Mouse (Mus musculus) erythroid progenitor cell, adult 5-6 weeks (primary cell): ENCODE measurements around the gene Uts2. TPM values are rescaled to one million over a fixed set of nuclear protein-coding genes. Genes with fewer than 3 reads are reported as not detected.

Source experiments
- ATAC-seq: replicated peaks from 2 replicates; pipeline ENCODE4 v1.8.0; 2016; ENCODE audit warnings: moderate number of reproducible peaks, mild to moderate bottlenecking, moderate TSS enrichment, inconsistent platforms; ENCODE audit not compliant: poor library complexity, low FRiP score, severe bottlenecking
- total RNA-seq, 2 experiments: library from RNA; stranded (forward) in 1 of 2; stranded (reverse) in 1 of 2; fragments of 150-400 nt in 1 of 2; fragments of 186-747, 209-891 nt in 1 of 2; gene quantifications; 2 replicates each; pipeline versions ENCODE4 v1.2.3 to v1.2.4; 2015 to 2017; ENCODE audit warnings: low replicate concordance in 2 of 2

Uts2 gene
- total RNA-seq (2015; ENCODE audit: low replicate concordance), result not detected in 2 replicates
- total RNA-seq (2017; ENCODE audit: low replicate concordance), result not detected in 2 replicates

GRCm38 (mm10) chr4:150996797-150997196 lies at the start of gene Uts2:
TSS of gene Uts2 (plus strand) at chr4:150997097.
- ATAC-seq, result no peak

DNA sequence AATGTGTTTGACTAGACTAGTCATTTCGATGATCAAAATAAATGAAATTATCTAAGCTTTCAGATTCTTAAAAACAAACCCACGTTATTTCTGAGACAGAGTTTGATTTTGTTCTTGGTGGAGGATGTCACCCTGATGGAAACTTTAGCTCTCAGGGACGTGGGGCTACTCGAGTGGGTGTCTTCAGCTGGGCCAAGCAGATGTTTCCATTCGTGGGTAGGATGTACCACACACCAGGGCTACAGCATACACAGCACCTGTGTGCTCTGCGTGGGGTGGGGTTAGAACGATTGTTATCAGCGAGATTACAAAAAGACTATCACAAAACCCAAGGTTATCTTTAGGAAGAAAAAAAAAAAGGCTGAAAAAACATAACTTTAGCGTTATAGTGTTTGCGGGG lies 45.9 kb upstream of the Uts2 start:
- no peak for ATAC-seq

DNA sequence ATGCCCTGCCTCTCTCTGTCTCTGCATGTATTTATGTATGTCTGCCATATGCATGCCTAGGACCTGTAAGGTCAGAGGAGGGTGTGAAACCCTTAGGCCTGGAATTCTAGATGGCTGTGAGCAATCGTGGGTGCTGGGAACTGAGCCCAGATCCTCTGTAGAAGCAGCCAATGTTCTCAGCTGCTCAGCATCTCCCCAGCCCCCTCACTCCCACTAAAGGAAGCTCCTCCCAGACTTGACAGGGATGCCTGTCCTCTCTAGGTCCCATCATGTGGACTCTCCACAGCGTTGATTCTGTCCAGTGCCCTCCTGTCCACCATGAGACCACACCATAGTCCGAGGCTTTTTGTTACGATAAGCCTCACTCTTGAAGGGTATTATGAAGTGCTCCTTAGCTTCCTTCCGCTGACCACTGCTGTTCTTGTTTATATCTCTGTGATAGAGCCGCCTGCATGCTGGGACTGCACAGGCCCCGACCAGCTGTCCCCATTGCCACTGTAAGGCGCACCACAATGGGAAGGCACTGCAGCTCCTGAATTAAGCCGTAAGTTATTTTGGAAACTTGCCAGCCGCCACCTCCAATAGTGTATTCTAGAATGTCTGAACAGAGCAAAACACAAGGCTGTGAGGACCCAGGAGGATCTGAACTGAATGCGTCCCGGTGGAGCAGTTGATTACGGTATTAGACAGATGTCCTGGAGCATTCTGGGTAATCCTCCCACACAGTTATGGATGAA lies 40.4 kb upstream of the Uts2 start:
- ATAC-seq, result no peak

- ATAC-seq, result no peak
Measured at GRCm38 (mm10) chr4:150957106-150957458, 39.8 kb upstream of the Uts2 start.

- ATAC-seq, result no peak
Measured at GRCm38 (mm10) chr4:150958536-150958935, 38.4 kb upstream of the Uts2 start.

DNA sequence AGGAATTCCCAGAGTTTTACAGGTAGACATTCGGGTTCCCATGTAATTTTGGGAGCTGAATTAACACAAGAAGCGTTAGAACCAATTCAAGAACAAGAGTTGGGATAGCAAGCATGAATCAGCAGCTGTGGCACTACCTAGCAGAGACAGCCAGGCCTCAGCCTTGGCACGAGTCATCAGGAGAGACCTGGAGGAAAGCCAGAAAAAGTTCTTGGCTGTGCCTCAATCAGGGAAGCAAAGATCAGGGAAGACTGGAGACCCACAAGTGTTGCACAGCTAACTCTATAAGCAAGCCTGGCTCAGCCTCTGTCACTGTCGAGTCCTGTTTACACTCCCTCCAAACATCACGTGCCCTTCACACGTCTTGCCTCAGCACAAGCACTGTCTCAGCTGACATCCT lies 34.7 kb upstream of the Uts2 start:
- no peak for ATAC-seq

DNA sequence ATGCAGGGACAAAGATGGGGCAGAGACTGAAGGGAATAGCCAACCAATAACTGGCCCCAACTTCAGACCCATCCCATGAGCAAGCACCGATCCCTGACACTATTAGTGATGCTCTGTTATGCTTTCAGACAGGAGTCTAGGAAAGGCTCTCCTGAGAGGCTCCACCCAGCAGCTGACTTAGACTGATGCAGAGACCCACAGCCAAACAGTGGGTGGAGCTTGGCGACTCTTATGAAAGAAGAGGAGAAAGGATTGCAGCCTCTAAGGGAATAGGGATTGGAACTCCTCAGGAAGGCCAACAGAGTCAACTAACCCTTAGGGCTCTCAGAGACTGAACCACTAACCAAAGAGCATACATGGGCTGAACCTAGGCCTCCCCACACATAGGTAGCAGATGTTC lies 33.2 kb upstream of the Uts2 start:
- ATAC-seq, result no peak

DNA sequence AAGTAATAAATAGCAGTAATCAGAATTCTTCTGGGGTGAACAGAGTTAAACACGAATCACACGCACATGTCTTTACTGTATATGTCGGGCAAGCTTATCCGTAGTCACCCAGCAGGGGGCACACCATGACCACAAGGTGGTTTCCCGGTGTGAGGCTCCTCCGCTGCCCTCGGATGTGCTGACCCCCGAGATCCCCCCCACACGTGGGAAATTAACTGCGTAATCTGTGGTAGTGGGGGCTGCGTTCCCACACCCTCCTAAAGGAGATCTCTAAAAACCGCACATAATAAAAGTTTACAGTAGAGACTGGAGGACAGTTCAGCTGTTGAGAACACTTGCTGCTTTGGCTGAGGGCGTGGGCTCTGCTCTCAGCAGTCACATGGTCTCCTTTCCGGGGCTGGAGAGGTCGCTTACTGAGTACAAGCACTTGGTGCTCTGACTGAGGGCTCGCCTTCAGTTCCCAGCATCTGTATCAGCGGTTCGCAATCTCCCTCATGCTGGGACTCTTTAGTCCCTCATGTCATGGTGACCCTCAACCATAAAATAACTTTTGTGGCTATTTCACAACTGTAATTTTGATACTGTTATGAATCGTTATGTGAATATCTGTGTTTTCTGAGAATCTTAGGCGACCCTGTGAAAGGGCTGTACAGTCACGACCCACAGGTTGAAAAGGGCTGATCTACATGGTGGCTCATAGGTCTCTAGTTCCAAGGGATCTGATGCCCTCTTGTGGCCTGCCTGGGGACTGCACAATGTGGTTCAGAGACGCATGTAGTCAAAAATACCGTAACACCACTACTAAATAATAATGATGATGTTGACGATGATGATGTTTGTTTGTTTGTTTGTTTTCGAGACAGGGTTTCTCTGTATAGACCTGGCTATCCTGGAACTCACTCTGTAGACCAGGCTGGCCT lies 32.0 kb upstream of the Uts2 start:
- ATAC-seq, result peak; percentile 81

DNA sequence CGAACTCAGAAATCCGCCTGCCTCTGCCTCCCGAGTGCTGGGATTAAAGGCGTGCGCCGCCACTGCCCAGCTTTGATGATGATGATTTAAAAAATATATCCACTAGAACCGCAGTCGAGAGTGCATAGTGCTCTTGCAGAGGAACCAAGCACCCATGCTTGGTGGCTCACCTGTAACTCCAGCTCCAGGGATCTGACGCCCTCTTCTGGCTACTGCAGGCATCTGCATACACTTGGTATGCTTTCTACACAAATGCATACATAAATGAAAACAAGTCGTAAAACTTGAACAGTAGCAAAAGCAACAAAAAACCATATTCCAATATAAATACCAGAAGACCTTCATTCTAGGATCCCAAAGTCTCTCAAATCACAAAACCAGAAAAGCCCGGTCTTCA lies 31.3 kb upstream of the Uts2 start:
- ATAC-seq, result no peak

DNA sequence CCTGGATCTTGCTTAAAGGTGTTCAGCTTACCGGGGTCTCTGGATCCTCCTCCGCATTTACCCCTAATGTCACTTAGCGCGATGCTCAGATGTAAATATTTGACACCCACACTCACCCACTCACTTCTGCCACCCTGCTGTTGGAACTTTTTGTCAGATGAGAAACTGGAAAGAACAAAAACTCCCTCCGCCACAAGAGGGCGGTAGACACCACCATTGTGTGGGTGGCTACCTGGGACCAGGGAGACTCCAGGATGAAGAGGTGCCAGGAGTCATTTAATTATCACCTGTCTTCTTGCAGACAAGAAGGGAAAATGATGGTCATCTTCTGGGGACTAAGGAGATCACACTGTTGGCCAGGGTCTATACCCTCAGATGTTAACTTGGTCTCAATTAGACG lies 30.3 kb upstream of the Uts2 start:
- 0 out of 2 replicates have a peak, but pooled peaks have one; percentile 35 for ATAC-seq

DNA sequence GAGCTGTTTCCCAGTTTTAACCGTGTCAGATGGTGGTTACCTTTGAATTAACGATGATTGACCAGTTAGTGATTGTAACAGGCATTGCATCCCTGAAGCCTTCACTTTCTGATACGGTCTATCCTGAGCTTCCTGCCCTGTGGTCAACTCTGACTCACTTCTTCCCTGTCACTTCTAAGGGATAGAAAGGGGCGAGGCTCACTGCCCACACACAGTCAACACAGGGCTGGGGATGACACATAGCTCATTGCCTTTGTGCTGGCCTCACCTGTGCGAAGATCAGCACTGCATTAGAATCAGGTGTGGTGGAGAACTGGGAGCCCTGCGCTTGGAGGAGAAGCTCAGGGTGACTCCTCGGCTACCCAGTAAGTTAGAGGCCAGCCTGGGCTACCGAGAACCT lies 27.9 kb upstream of the Uts2 start:
- ATAC-seq, result no peak

GRCm38 (mm10) chr4:150973264-150973663 lies 23.6 kb upstream of the Uts2 start:
- ATAC-seq, result no peak

DNA sequence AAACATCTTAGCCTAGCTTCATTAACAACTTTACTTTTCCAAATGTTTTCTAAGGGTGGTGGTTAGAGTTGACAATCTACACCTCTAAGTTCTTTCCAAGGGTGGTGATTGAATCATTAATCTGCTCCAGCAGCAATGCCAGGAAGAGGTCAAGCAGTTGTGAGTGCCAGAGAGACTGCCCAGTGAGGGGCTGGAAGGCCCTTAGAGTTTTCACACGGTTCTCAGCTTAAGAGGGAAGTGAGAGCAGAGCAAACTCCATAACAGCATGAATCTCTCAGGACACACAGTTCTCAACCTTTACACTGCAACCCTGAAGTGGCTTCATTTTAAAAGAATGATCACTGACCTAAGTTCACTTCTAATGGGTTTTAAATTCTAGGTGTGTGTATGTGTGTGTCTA lies 21.8 kb upstream of the Uts2 start:
- no peak for ATAC-seq

- ATAC-seq, result no peak
Measured at GRCm38 (mm10) chr4:150978156-150978910, 18.6 kb upstream of the Uts2 start.

DNA sequence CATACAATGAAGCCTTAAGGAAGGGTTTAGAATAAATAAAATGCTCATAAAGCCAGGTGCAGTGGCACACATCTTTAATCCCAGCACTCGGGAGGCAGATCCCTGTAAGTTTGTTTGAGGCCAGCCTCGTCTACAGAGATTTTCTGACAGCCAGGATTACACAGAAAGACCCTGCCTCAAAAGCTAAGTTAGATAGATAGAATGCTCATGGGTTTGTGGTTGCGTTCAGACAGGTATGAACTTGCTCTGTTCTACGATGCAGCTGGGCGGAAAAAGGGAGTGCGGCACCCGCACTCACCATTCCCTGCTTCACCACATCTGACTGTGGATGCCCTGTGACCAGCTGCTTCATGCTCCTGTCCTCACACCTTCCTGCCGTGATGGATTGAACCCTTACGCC lies 17.4 kb upstream of the Uts2 start:
- no peak for ATAC-seq

DNA sequence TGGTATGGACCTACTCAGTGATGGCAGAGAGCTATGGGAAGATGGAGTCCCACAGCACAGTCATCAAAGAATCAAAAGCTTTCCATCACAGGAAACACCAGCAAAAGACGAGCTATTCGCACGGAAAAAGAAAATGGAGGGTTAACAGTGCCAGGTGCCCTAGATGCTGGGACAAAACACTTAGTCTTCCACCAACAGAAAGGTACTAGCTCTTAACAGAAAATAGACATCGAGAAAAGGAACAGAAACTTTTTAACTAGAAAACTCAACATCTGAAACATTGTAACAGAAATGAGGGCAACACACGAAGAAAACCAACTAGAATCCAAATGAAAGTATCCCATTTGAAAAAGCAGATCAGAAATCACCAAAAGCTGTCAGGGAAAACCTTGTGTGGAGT lies 16.7 kb upstream of the Uts2 start:
- ATAC-seq, result no peak

- ATAC-seq, result no peak
Measured at GRCm38 (mm10) chr4:150990148-150990547, 6.7 kb upstream of the Uts2 start.

- ATAC-seq, result no peak
Measured at GRCm38 (mm10) chr4:150998626-150999025, 1.7 kb downstream of the Uts2 start.

- no peak for ATAC-seq
Measured at GRCm38 (mm10) chr4:151001397-151001796, 4.5 kb downstream of the Uts2 start.

DNA sequence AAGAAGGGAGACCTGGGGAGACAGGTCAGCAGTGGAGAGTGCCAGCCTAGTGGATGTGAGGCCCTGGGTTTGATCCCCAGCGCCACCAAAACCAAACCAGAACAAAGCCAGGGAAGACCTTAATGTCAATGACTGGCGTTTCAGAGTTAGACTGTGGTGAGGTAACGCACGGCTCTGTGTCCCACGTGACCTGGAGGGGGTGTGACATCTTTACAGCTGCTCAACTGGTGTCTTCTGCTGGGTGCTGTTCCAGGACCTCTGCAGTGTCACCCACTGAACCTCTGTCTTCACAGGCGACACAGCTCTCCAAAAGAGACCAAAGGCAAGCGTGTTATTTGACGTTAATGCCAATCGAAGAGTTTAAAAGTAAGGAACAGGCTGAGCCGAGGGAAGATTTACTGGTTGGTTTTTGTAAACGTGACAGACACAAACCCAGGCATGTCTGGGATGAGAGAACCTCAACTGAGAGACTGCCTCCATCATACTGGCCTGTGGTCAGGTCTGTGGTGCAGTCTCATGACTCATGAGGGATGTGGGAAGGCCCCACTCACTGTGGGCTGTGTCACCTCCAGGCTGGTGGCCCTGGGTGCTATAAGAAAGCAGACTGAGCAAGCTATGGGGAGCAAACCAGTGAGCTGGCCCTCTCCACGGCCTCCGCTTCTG lies 8.9 kb downstream of the Uts2 start:
- no peak for ATAC-seq
